In genomic region chr13:19854629-19855333, GRCm38 (mm10) we compare ENCODE assay signal across 18 mouse cellular contexts. TPM values are rescaled to one million over a fixed set of nuclear protein-coding genes. Genes with fewer than 3 reads are reported as not detected.
DNase-seq lines count a peak whose midpoint lies in the region; ATAC-seq and TF ChIP-seq lines count a peak whose summit lies in the region.
"Had no signal": no experiment of that assay in that cellular context is flagged by ENCODE, and none has a peak within 500 bp of the region (broad histone marks: within the 10 kb centered on the region; RNA-seq: fewer than 3 reads in every experiment).

No protein-coding gene starts in this region.

- TF ChIP-seq CTCF in layer of hippocampus, adult 2 months (conservative IDR thresholded peaks at IDR 0.05), result no peak

- DNase-seq in urinary bladder, postnatal 14 days (ENCODE audit: low spot score), result peak; percentile 5
- no peak for DNase-seq in urinary bladder, adult 2 months (ENCODE audit: low spot score)
- DNase-seq in layer of hippocampus, adult 2 months (ENCODE audit: low spot score in 2 of 2), result no peak
- DNase-seq in right cerebral cortex, postnatal 10 days (ENCODE audit: low spot score in 2 of 2), result no peak
- no peak for DNase-seq in layer of hippocampus, adult 11-12 months (ENCODE audit: low spot score)
- DNase-seq: adrenal gland, postnatal 14 days; cerebellum, adult 8-10 months had no signal

- no peak overlapping the region for H3K4me3 ChIP-seq in layer of hippocampus, adult 2 months
- H3K4me3 ChIP-seq: embryonic facial prominence, embryonic 10.5 days; heart, embryonic 12.5 days; kidney, embryonic 15.5 days; limb, embryonic 15.5 days had no signal

- peak; percentile 91 for ATAC-seq in common myeloid progenitor, adult 5-6 weeks (replicated peaks; ENCODE audit: low read depth, poor library complexity, severe bottlenecking)
- ATAC-seq in megakaryocyte progenitor cell, adult 5-6 weeks (replicated peaks; ENCODE audit: poor library complexity), result peak; percentile 93
- ATAC-seq: hindbrain, embryonic 16.5 days; Patski had no signal

- H3K27ac ChIP-seq in layer of hippocampus, adult 2 months, result no peak overlapping the region
- H3K27ac ChIP-seq: embryonic facial prominence, embryonic 10.5 days; kidney, embryonic 15.5 days; limb, embryonic 15.5 days had no signal

RNA-seq across cellular contexts. Expression of gene Gpr141, which starts 30.7 kb away (rescaled TPM):
- 0.36 and 0.66 TPM in 2 replicates for polyA plus RNA-seq in urinary bladder, adult 2 months (2012; rRNA removed)
- 2.8 and 2.9 TPM in 2 replicates for total RNA-seq in common myeloid progenitor, adult 5-6 weeks (2017)
- total RNA-seq in megakaryocyte progenitor cell, adult 5-6 weeks (2015), result 18.1 and 20.8 TPM in 2 replicates
- total RNA-seq in megakaryocyte progenitor cell, adult 5-6 weeks (2017), result 24.5 and 24.9 TPM in 2 replicates
- total RNA-seq in layer of hippocampus, adult 2 months (2021), result not detected
- total RNA-seq: layer of hippocampus, postnatal 10 days had no signal
- polyA plus RNA-seq: forebrain, embryonic 11.5 days; neural tube, embryonic 14.5 days; Patski had no signal
